Mouse (Mus musculus): ENCODE data around the gene Tmem230. TPM values are rescaled to one million over a fixed set of nuclear protein-coding genes. Genes with fewer than 3 reads are reported as not detected.

Tmem230 gene
- polyA plus RNA-seq, 1 experiment from 2014 or later, result 44.6 TPM

DNA sequence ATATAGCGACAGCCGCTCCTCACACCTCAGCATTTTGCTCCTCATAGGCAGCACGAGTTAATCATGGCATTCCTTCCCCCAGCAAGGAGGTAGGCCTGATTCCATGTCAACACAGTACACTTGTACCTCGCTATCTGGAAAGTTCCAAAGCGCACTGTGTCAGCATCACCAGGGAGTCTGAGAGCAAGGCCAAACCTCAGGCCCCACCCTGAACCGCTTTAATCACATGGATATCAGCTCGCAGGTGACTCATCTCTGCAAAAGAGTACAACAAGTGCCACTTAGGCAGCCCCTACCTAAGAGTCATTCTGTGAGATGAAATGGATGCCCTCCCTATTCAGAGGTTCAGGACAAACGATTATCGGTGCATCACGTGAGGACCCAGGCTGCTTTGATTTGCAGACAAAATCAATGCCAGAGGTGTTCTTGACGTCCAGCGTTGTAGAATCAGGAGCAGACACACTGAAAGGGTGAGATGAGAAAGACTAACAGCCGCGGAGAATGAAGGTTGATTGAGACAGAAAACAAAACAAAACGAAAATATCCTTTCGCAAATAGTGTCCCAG lies 41.2 kb downstream of the Tmem230 start:
- ATAC-seq (ENCODE audit: low FRiP score), result no peak
- H3K36me3 ChIP-seq (replicated peaks), result no peaks in the 10 kb centered on the region
- no peak overlapping the region for H3K4me3 ChIP-seq (replicated peaks)
- H3K4me1 ChIP-seq, result no peaks in the 10 kb centered on the region
- no peaks in the 10 kb centered on the region for H3K27me3 ChIP-seq
- H3K4me2 ChIP-seq, result no peak overlapping the region
- H3K9me3 ChIP-seq, result no peaks in the 10 kb centered on the region
- no peak overlapping the region for H3K9ac ChIP-seq
- H3K27ac ChIP-seq, result no peak overlapping the region
- WGBS, result 87% methylated on average over 16 of the region's 16 CpGs

DNA sequence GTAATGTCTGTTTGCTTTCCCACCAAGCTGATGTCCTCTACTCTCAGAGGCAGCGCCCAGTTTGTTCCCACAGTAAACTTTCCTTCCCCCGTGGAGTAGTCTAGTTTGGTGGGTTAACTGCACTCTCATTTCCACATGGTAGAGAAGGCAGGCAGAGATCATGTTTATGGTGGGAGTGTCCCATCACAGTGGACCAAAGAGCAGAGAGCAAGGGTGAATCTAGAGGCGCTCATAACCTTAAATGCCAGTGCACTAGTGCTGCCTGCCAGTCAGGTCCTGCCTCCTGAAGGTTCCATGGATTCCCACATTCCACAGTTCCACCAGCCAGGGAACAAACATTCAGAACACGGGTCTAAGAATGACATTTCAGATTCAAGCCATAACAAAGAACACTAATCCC lies 42.1 kb downstream of the Tmem230 start:
- Histone ChIP-seq H3K4me2 (no peak overlapping the region), H3K27ac (no peak overlapping the region), H3K9me3 (no peaks in the 10 kb centered on the region), H3K4me1 (no peaks in the 10 kb centered on the region), H3K36me3 (replicated peaks) (no peaks in the 10 kb centered on the region), H3K4me3 (replicated peaks) (no peak overlapping the region), H3K9ac (no peak overlapping the region), H3K27me3 (no peaks in the 10 kb centered on the region)
- WGBS, result 88% methylated on average over 4 of the region's 4 CpGs
- no peak for ATAC-seq (ENCODE audit: low FRiP score)

DNA sequence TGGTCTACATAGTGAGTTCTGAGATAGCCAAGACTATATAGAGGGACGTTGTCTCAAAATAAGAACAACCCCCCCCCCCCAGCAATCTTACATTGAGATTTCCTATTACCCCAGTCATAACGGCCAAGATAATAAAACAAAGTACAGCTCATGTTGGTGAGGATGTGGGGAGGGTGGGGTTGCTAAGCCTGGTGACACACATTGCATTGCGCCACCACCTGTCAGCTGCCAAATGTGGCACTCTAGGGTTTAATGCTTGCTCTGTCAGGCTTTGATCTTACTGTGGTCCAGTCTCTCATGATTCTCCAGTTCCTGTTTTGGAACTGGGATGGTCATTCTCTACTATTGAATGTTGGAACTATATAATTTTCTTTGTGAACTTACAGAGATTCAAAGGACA lies 43.8 kb downstream of the Tmem230 start:
- ATAC-seq (ENCODE audit: low FRiP score), result no peak
- Histone ChIP-seq H3K9me3 (no peaks in the 10 kb centered on the region), H3K4me1 (no peaks in the 10 kb centered on the region), H3K9ac (no peak overlapping the region), H3K4me2 (no peak overlapping the region), H3K27ac (no peak overlapping the region), H3K27me3 (no peaks in the 10 kb centered on the region), H3K36me3 (replicated peaks) (no peaks in the 10 kb centered on the region), H3K4me3 (replicated peaks) (no peak overlapping the region)
- WGBS, result 91% methylated on average over 3 of the region's 3 CpGs

DNA sequence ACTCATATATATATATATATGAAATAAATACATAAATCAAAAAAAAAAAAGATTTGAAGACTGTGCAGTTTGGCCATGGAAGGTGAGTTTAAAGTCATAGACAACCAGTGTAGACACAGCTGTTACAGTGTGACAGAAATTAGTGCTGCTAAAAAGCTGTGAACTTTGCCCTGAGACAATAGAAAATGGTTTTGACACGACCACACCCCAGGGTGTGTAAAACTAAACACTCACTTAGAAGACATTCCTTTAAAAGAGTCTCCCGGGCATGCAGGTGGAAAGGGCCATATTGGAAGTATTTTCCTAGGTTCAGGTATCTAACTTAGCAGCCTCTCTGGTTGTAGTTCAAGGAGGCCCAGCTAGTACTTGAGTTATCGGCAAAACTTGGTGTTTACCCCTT lies 44.4 kb downstream of the Tmem230 start:
- no peak overlapping the region for H3K9ac ChIP-seq
- 76% methylated on average over 3 of the region's 3 CpGs for WGBS
- no peak overlapping the region for H3K27ac ChIP-seq
- H3K36me3 ChIP-seq (replicated peaks), result no peaks in the 10 kb centered on the region
- H3K9me3 ChIP-seq, result no peaks in the 10 kb centered on the region
- no peaks in the 10 kb centered on the region for H3K27me3 ChIP-seq
- no peaks in the 10 kb centered on the region for H3K4me1 ChIP-seq
- no peak overlapping the region for H3K4me2 ChIP-seq
- H3K4me3 ChIP-seq (replicated peaks), result no peak overlapping the region
- ATAC-seq (ENCODE audit: low FRiP score), result no peak

DNA sequence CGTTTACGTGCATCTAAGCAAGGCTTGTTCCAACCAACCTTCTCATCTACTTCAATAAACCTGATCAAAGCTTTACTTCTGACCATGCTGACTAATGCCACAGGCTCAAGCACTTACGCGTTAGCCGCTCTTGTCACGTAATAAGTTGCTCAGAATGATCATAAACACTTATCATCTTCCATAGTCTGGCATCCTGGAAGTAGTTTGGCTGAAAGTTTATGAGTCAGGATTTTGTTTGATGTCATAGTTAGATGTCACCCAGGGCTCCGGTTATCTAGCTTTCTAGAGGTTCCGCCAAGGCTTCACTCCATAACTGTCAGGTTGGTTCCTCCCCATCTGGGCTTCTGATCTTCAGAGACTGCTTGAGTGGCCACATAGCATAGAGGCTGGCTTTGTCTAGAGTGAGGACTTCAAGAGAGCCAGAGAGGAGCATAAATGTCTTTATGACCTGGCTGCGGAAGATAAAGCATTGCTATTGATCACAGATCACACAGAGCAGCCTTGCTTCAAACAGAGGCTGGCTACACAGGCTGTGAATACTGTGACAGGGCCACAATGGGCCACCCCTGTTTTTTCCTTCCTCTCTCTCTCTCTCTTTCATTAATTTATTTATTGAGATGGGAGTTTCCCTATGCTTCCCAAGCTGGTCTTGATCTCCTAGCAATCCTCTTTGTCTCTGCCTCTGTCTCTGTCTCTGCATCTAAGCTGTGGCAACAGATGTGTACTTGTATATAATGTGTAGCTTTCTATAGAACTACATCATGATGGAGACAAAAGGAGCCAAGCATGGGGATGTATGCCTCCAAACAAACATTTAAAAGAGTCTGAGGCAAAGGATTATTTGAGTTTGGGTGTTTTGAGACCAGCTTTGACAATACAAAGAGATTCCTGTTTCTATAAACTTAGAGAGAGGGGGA lies 49.3 kb downstream of the Tmem230 start:
- no peaks in the 10 kb centered on the region for H3K27me3 ChIP-seq
- H3K4me3 ChIP-seq (replicated peaks), result no peak overlapping the region
- no peak for ATAC-seq (ENCODE audit: low FRiP score)
- 85% methylated on average over 9 of the region's 9 CpGs for WGBS
- H3K9me3 ChIP-seq, result no peaks in the 10 kb centered on the region
- H3K27ac ChIP-seq, result no peak overlapping the region
- no peaks in the 10 kb centered on the region for H3K4me1 ChIP-seq
- H3K36me3 ChIP-seq (replicated peaks), result no peaks in the 10 kb centered on the region
- no peak overlapping the region for H3K9ac ChIP-seq
- no peak overlapping the region for H3K4me2 ChIP-seq

DNA sequence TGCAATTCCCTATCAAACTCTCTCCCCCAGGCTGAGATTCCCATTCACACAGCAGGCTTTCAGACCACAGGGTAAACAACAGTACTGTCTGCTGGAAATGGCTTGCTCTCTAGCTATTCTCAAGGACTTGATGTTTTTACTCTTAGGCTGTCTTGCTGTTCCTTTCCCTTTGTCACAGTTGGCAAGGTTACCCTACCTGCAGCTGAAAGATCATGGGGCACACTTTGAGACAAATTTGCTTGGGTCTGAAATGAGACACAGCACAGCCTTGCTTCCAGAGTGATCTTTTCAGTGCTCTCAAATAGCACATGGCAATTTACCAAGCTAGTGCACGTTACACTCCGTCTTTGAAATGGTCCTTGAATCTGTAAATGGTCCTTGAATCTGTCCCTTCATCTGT lies 52.0 kb downstream of the Tmem230 start:
- Histone ChIP-seq H3K9me3 (no peaks in the 10 kb centered on the region), H3K9ac (no peak overlapping the region), H3K27ac (no peak overlapping the region), H3K27me3 (no peaks in the 10 kb centered on the region), H3K4me2 (no peak overlapping the region), H3K36me3 (replicated peaks) (no peaks in the 10 kb centered on the region), H3K4me1 (no peaks in the 10 kb centered on the region), H3K4me3 (replicated peaks) (no peak overlapping the region)
- no peak for ATAC-seq (ENCODE audit: low FRiP score)
- WGBS, result 82% methylated on average over 2 of the region's 2 CpGs

DNA sequence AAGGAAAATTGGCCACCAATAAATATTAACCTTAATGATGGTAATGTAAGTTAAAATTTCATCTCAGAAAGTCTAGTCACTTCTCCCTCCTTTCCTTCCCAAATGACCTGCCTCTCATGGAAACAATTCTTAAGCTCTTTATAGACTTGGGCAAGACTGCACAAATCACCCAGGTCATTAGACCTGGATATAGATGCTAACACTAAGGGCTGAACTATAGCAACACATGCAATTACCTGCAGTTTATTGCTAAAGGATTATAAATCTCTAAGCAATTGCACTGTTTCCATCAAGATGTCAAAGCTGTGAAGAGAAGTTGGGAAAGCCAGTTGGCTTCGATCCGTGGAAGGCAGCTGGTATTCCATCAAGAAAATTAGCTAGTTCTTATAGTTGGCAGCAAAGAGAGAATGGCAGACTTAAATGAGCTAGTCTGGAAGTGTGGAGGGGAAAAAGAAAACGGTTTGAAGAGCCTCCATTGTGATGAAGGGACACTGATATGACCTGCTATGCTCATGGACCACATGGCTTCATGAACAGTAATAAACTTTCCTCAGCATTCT lies 56.9 kb downstream of the Tmem230 start:
- no peaks in the 10 kb centered on the region for H3K27me3 ChIP-seq
- 85% methylated on average over 3 of the region's 3 CpGs for WGBS
- H3K9me3 ChIP-seq, result no peaks in the 10 kb centered on the region
- no peaks in the 10 kb centered on the region for H3K36me3 ChIP-seq (replicated peaks)
- no peak for ATAC-seq (ENCODE audit: low FRiP score)
- H3K4me3 ChIP-seq (replicated peaks), result no peak overlapping the region
- H3K9ac ChIP-seq, result no peak overlapping the region
- no peak overlapping the region for H3K4me2 ChIP-seq
- H3K27ac ChIP-seq, result no peak overlapping the region
- no peaks in the 10 kb centered on the region for H3K4me1 ChIP-seq

Other genes starting within 250 kb of the Tmem230 start
- 27.8 and 34.1 TPM in 2 replicates for gene Rassf2, start 217.5 kb downstream of the Tmem230 start, polyA plus RNA-seq (2016; fragmentation: Nextera tagmentation; extraction: Ambion mirVana)
- gene Slc23a2, start 102.7 kb downstream of the Tmem230 start, polyA plus RNA-seq (2016; fragmentation: Nextera tagmentation; extraction: Ambion mirVana), result 14.6 and 18.5 TPM in 2 replicates
- 322 and 337 TPM in 2 replicates for gene Pcna, start 5.5 kb upstream of the Tmem230 start, polyA plus RNA-seq (2016; fragmentation: Nextera tagmentation; extraction: Ambion mirVana)
- 36.4 and 37.8 TPM in 2 replicates for gene Cds2, start 15.3 kb upstream of the Tmem230 start, polyA plus RNA-seq (2016; fragmentation: Nextera tagmentation; extraction: Ambion mirVana)
- gene Prokr2, start 137.6 kb upstream of the Tmem230 start, polyA plus RNA-seq (2016; fragmentation: Nextera tagmentation; extraction: Ambion mirVana), result 3.0 and 3.3 TPM in 2 replicates